Mouse (Mus musculus) CH12.LX (cell line): Measurements from ENCODE around the gene Steap1. TPM values are rescaled to one million over a fixed set of nuclear protein-coding genes. Genes with fewer than 3 reads are reported as not detected.

ENCODE experiments used
- DNase-seq: peaks from one replicate; pipeline ENCODE4 v3.0.0-alpha.2; 2013; ENCODE audit errors: extremely low read depth
- H3K27ac ChIP-seq: 2 replicates; pipeline ENCODE4 v1.5.1; 2012; ENCODE audit warnings: low read depth, mild to moderate bottlenecking, control low read depth, moderate library complexity; ENCODE audit not compliant: insufficient read depth
- H3K27me3 ChIP-seq: replicated peaks from 2 replicates; pipeline ENCODE3; 2012; ENCODE audit warnings: inconsistent platforms
- H3K36me3 ChIP-seq, 2 experiments: replicated peaks in 1 of 2; 2 replicates each; pipeline versions ENCODE3 to v1.6.1; 2012; ENCODE audit warnings: inconsistent platforms in 1 of 2, low read length in 1 of 2, mild to moderate bottlenecking in 1 of 2, mixed read lengths in 1 of 2, moderate library complexity in 1 of 2; ENCODE audit not compliant: control insufficient read depth in 1 of 2, insufficient read depth in 1 of 2
- H3K4me1 ChIP-seq, 2 experiments: 2 replicates each; pipeline ENCODE4 v1.6.1; 2012; ENCODE audit warnings: inconsistent platforms in 1 of 2, moderate library complexity in 1 of 2; ENCODE audit not compliant: insufficient read depth in 2 of 2, control insufficient read depth in 1 of 2
- H3K4me2 ChIP-seq: 2 replicates; pipeline ENCODE4 v1.6.1; 2012; ENCODE audit warnings: low read depth, mild to moderate bottlenecking, control low read depth; ENCODE audit not compliant: poor library complexity, insufficient read depth, severe bottlenecking
- H3K4me3 ChIP-seq, 3 experiments: fragments of 150-350 bp in 1 of 3; sonication (generic) in 1 of 3; replicated peaks in 1 of 3; 2 replicates each; pipeline versions ENCODE3 to v1.5.1; 2011 to 2012; ENCODE audit warnings: low read depth in 2 of 3, low read length in 2 of 3, mild to moderate bottlenecking in 2 of 3, moderate library complexity in 2 of 3, control low read depth in 1 of 3, improper control_type of control experiment in 1 of 3, inconsistent platforms in 1 of 3, mixed read lengths in 1 of 3; ENCODE audit not compliant: poor library complexity in 1 of 3
- H3K79me2 ChIP-seq: replicated peaks from 2 replicates; pipeline ENCODE4 v1.6.1; 2012; ENCODE audit warnings: mild to moderate bottlenecking, moderate library complexity; ENCODE audit not compliant: control insufficient read depth, poor library complexity, insufficient read depth, severe bottlenecking; ENCODE audit errors: extremely low read depth
- H3K9ac ChIP-seq: 2 replicates; pipeline ENCODE4 v1.6.1; 2012; ENCODE audit warnings: low read depth, mild to moderate bottlenecking, control low read depth, moderate library complexity; ENCODE audit not compliant: insufficient read depth
- H3K9me3 ChIP-seq: replicated peaks from 2 replicates; pipeline ENCODE3; 2012; ENCODE audit warnings: low read length, inconsistent platforms, mixed read lengths
- BHLHE40 ChIP-seq: IDR thresholded peaks from 2 replicates; pipeline ENCODE4 v1.6.1; 2011; ENCODE audit warnings: mild to moderate bottlenecking, low read depth, low read length, improper control_type of control experiment
- CHD2 ChIP-seq: IDR thresholded peaks from 2 replicates; pipeline ENCODE4 v1.6.1; 2011; ENCODE audit warnings: low read length, improper control_type of control experiment
- CTCF ChIP-seq, 2 experiments: IDR thresholded peaks in 1 of 2; conservative IDR thresholded peaks in 1 of 2; 2 replicates each; pipeline ENCODE4 v1.5.1; 2011 to 2012; ENCODE audit warnings: low read depth in 2 of 2, low read length in 2 of 2, improper control_type of control experiment in 1 of 2, inconsistent platforms in 1 of 2, mild to moderate bottlenecking in 1 of 2, moderate library complexity in 1 of 2
- E2F4 ChIP-seq: IDR thresholded peaks from 2 replicates; pipeline ENCODE4 v1.6.1; 2011; ENCODE audit warnings: low read depth, low read length, improper control_type of control experiment; ENCODE audit not compliant: insufficient replicate concordance
- ELF1 ChIP-seq: IDR thresholded peaks from 2 replicates; pipeline ENCODE4 v1.6.1; 2014; ENCODE audit warnings: low read depth, mild to moderate bottlenecking, inconsistent platforms, low read length, improper control_type of control experiment
- GABPA ChIP-seq: IDR thresholded peaks from 2 replicates; pipeline ENCODE4 v1.6.1; 2012; ENCODE audit warnings: low read depth, low read length, improper control_type of control experiment, inconsistent platforms; ENCODE audit not compliant: insufficient replicate concordance
- JUN ChIP-seq: IDR thresholded peaks from 2 replicates; pipeline ENCODE4 v1.6.1; 2011; ENCODE audit warnings: low read depth, mild to moderate bottlenecking, low read length, improper control_type of control experiment, moderate library complexity; ENCODE audit not compliant: insufficient read depth
- JUND ChIP-seq: conservative IDR thresholded peaks from 2 replicates; pipeline ENCODE4 v1.6.1; 2011; ENCODE audit warnings: low read depth, low read length, improper control_type of control experiment
- MAFK ChIP-seq: IDR thresholded peaks from 2 replicates; pipeline ENCODE4 v1.6.1; 2011; ENCODE audit warnings: low read length, improper control_type of control experiment; ENCODE audit not compliant: insufficient replicate concordance
- MEF2A ChIP-seq: IDR thresholded peaks from 2 replicates; pipeline ENCODE4 v1.6.1; 2014; ENCODE audit warnings: low read depth, mild to moderate bottlenecking, inconsistent platforms, low read length, improper control_type of control experiment, borderline replicate concordance
- MYC ChIP-seq: IDR thresholded peaks from 2 replicates; pipeline ENCODE4 v1.6.1; 2011; ENCODE audit warnings: low read depth, mild to moderate bottlenecking, improper control_type of control experiment, low read length
- NRF1 ChIP-seq: IDR thresholded peaks from 2 replicates; pipeline ENCODE4 v1.6.1; 2014; ENCODE audit warnings: low read depth, mild to moderate bottlenecking, inconsistent platforms, low read length, improper control_type of control experiment, moderate library complexity
- PAX5 ChIP-seq: IDR thresholded peaks from 2 replicates; pipeline ENCODE4 v1.6.1; 2012; ENCODE audit warnings: low read length, inconsistent platforms, mixed read lengths
- POLR2A ChIP-seq: IDR thresholded peaks from 2 replicates; pipeline ENCODE4 v1.6.1; 2011; ENCODE audit warnings: low read depth, mild to moderate bottlenecking, improper control_type of control experiment, low read length
- POLR2AphosphoS2 ChIP-seq: IDR thresholded peaks from 2 replicates; pipeline ENCODE4 v1.6.1; 2011; ENCODE audit warnings: low read depth, low read length, improper control_type of control experiment
- RAD21 ChIP-seq: IDR thresholded peaks from 2 replicates; pipeline ENCODE4 v1.6.1; 2011; ENCODE audit warnings: low read depth, mild to moderate bottlenecking, low read length, improper control_type of control experiment, moderate library complexity
- RCOR1 ChIP-seq: conservative IDR thresholded peaks from 2 replicates; pipeline ENCODE4 v1.6.1; 2012; ENCODE audit warnings: low read depth, mild to moderate bottlenecking, inconsistent platforms, low read length, improper control_type of control experiment
- SIN3A ChIP-seq: IDR thresholded peaks from 2 replicates; pipeline ENCODE4 v1.6.1; 2012; ENCODE audit warnings: low read length, improper control_type of control experiment, inconsistent platforms
- SMC3 ChIP-seq: IDR thresholded peaks from 2 replicates; pipeline ENCODE4 v1.6.1; 2011; ENCODE audit warnings: low read depth, low read length, improper control_type of control experiment
- TBP ChIP-seq: conservative IDR thresholded peaks from 2 replicates; pipeline ENCODE4 v1.6.1; 2011; ENCODE audit warnings: low read depth, low read length, improper control_type of control experiment
- TCF12 ChIP-seq: IDR thresholded peaks from 2 replicates; pipeline ENCODE4 v1.6.1; 2014; ENCODE audit warnings: low read depth, mild to moderate bottlenecking, inconsistent platforms, low read length, improper control_type of control experiment
- UBTF ChIP-seq: IDR thresholded peaks from 2 replicates; pipeline ENCODE4 v1.6.1; 2012; ENCODE audit warnings: low read depth, mild to moderate bottlenecking, inconsistent platforms, low read length, improper control_type of control experiment, moderate library complexity
- USF1 ChIP-seq: IDR thresholded peaks from 2 replicates; pipeline ENCODE4 v1.6.1; 2014; ENCODE audit warnings: low read depth, mild to moderate bottlenecking, inconsistent platforms, low read length, improper control_type of control experiment
- ZKSCAN1 ChIP-seq: IDR thresholded peaks from 2 replicates; pipeline ENCODE4 v1.6.1; 2012; ENCODE audit warnings: low read depth, inconsistent platforms, low read length, improper control_type of control experiment, borderline replicate concordance
- ZMIZ1 ChIP-seq: IDR thresholded peaks from 2 replicates; pipeline ENCODE4 v1.6.1; 2012; ENCODE audit warnings: low read depth, mild to moderate bottlenecking, inconsistent platforms, low read length, improper control_type of control experiment
- dilution Hi-C: fragments of 300-500 bp; cut with MboI; formaldehyde crosslinking; loops from 2 replicates; pipeline ENCODE4 v1.14.3; 2020; ENCODE audit warnings: low sequenced_read_pairs; ENCODE audit not compliant: extremely low pct_unique_long_range_greater_than_20kb, extremely low pct_ligation_motif_present
- in situ Hi-C: fragments of 300-500 bp; cut with MboI; formaldehyde crosslinking; loops from 3 replicates; pipeline ENCODE4 v1.14.3; 2019; ENCODE audit warnings: low sequenced_read_pairs, low pct_ligation_motif_present, low pct_unique_long_range_greater_than_20kb, mixed read lengths
- polyA plus RNA-seq: library from polyadenylated mRNA; unstranded; fragments of >175 nt; gene quantifications from 2 replicates; pipeline ENCODE4 v1.2.1, GENCODE M21; 2012; ENCODE audit warnings: low read depth; ENCODE audit not compliant: insufficient read length
- total RNA-seq, 2 experiments: library from RNA; depleted of rRNA; stranded (reverse); fragments of 300-350 nt in 1 of 2; fragments of >200 nt in 1 of 2; gene quantifications; 2 replicates each; pipeline ENCODE4 v1.2.3; 2012 to 2014

Steap1 gene
- not detected in 2 replicates for total RNA-seq (2012; rRNA removed)
- total RNA-seq (2014; rRNA removed), result not detected in 2 replicates
- polyA plus RNA-seq, result not detected in 2 replicates

DNA sequence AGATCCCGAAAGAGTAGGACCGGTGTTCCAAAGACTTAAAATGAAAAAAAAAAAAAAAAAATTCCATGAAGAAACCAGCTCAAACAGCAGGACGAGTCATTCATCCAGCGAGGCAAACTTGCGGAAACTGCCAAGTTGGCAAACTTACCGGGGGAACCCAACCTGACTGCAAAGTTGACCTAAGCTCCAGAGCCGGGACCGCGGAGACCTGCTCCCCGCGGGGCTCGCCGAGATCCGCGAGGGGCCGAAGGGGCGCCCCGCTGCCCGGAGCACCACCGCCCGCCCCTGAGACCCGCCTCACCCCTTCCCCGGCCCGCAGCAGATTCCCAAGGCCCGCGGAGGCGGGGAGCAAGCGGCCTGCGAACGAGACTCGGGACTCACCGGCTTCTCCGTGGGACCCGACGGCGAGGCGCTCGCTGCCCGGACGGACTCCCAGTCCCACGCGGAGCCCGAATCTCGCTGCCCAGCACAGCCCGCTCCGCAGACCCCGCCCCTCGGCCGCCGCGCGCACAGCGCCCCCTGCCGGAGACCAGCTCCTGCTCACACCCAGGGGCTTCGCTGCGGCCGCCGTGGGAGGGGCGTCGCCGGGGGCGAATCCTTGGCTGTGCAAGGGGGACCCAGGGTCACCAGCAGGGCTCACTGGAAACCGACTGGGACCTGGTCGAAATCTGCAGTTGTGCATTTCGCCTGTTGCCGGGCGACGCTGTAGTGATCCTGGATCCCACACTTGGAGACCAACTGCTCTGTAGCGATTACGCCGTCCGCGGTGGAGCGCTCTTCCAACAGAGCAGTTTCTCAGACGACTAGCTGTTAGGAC lies at the start of gene Steap1:
Steap1 (minus strand) TSS at position 461 of the 817 bp plus-strand sequence.
- H3K9ac ChIP-seq, result no peak within 1 kb of the TSS
- dilution Hi-C loops, result no loop called here
- H3K9me3 ChIP-seq, result no peaks in the 10 kb centered on the region

DNA sequence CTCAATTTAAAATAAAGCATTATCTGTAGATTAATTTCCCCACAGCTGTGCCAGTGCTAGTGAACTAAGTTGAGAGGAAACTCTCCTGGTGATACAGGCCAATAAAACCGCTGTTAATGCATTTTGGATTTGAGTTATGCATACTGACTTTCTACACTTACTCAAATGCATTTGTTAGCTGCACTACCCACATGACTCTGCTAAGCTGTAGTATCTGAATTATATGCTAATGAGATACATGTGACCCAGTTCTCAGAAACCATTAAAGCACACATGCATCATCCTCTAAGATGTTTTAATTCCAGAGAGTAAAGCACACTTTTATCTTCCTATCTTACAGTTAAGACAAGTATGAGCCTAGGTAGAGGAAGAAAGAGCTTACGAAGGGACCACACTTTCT lies 38.0 kb upstream of the Steap1 start:
- no peak for DNase-seq
- H3K4me2 ChIP-seq, result no peak overlapping the region
- TF ChIP-seq PAX5 (no peak), MAFK (no peak), TCF12 (no peak), JUND (no peak), GABPA (no peak), RCOR1 (no peak), MEF2A (no peak), CHD2 (no peak), CTCF (conservative IDR thresholded peaks at IDR 0.05 in 1 of 2, IDR thresholded peaks at IDR 0.05 in 1 of 2; ENCODE audit: low read depth in 2 of 2, low read length in 2 of 2) (no peak), UBTF (no peak), SMC3 (no peak)
- no peaks in the 10 kb centered on the region for H3K79me2 ChIP-seq
- H3K36me3 ChIP-seq, result no peaks in the 10 kb centered on the region
- no peaks in the 10 kb centered on the region for H3K27me3 ChIP-seq
- no peak overlapping the region for H3K4me3 ChIP-seq
- in situ Hi-C loops (no loop called here), dilution Hi-C loops (no loop called here)
- H3K9ac ChIP-seq, result no peak overlapping the region
- H3K4me1 ChIP-seq, result no peaks in the 10 kb centered on the region
- H3K9me3 ChIP-seq, result no peaks in the 10 kb centered on the region
- no peak overlapping the region for H3K27ac ChIP-seq

More for the DNA sequence above, at the start of gene Steap1:
- DNase-seq, result no peak
- no peak within 1 kb of the TSS for H3K4me3 ChIP-seq
- no peak within 1 kb of the TSS for H3K27ac ChIP-seq
- H3K79me2 ChIP-seq, result no peaks in the 10 kb centered on the region
- no peaks in the 10 kb centered on the region for H3K36me3 ChIP-seq
- no peaks in the 10 kb centered on the region for H3K27me3 ChIP-seq
- TF ChIP-seq TCF12 (no peak), JUN (no peak), PAX5 (no peak), POLR2A (no peak), MYC (no peak), CHD2 (no peak), SIN3A (no peak), RAD21 (no peak), ZKSCAN1 (no peak), NRF1 (no peak), TBP (no peak), GABPA (no peak), POLR2AphosphoS2 (no peak), ELF1 (no peak), MAFK (no peak), E2F4 (no peak), BHLHE40 (no peak), USF1 (no peak), ZMIZ1 (no peak)
- H3K4me2 ChIP-seq, result peak within 1 kb of the TSS; percentile 42; the same call in 1 of the 2 replicates
- H3K4me1 ChIP-seq, result no peaks in the 10 kb centered on the region
- in situ Hi-C loops, result loop anchor here (25.0 kb wide), 1 partner anchor 787 kb away; no protein-coding TSS in a partner anchor
